Mouse (Mus musculus): ENCODE measurements around the gene Mdfic. TPM values are rescaled to one million over a fixed set of nuclear protein-coding genes. Genes with fewer than 3 reads are reported as not detected.
"Not testable (repeated sequence)": the region's sequence is repeated elsewhere in the genome, so short reads cannot be mapped to it uniquely, and the experiment has no call there.

The Mdfic gene
- polyA plus RNA-seq (2014; fragmentation: Nextera tagmentation; extraction: Ambion mirVana): 8.3 and 8.5 TPM in 2 replicates

GRCm38 (mm10) chr6:15720461-15720817, at the start of gene Mdfic:
TSS of gene Mdfic (plus strand) at chr6:15720661.
- no peaks in the 10 kb centered on the region; the same call in 1 of the 2 replicates for H3K4me1 ChIP-seq (replicated peaks; ENCODE audit: control insufficient read depth, insufficient read depth, low read length)
- peak; percentile 74 for ATAC-seq (replicated peaks; ENCODE audit: low FRiP score, low TSS enrichment, low read depth)
- no peaks in the 10 kb centered on the region for H3K36me3 ChIP-seq (ENCODE audit: control insufficient read depth, insufficient read depth, low read length)
- H3K9ac ChIP-seq (ENCODE audit: low read length): peak within 1 kb of the TSS; percentile 80
- no peaks in the 10 kb centered on the region for H3K9me3 ChIP-seq (ENCODE audit: control insufficient read depth, low read length)
- peak within 1 kb of the TSS; percentile 71 for H3K4me3 ChIP-seq (ENCODE audit: low read depth, low read length)
- DNase-seq (ENCODE audit: low spot score): no peak
- WGBS: 1% methylated on average over 16 of the region's 16 CpGs
- H3K27ac ChIP-seq (ENCODE audit: low read depth): peak within 1 kb of the TSS; percentile 76
- H3K27me3 ChIP-seq (replicated peaks; ENCODE audit: control insufficient read depth, insufficient read depth, low read length): no peaks in the 10 kb centered on the region
- peak within 1 kb of the TSS; percentile 66 for H3K4me2 ChIP-seq (ENCODE audit: low read length)

- H3K4me1 ChIP-seq (replicated peaks; ENCODE audit: control insufficient read depth, insufficient read depth, low read length): no peaks in the 10 kb centered on the region
- H3K4me2 ChIP-seq (ENCODE audit: low read length): no peak overlapping the region
- DNase-seq (ENCODE audit: low spot score) (no peak), ATAC-seq (replicated peaks; ENCODE audit: low FRiP score, low TSS enrichment, low read depth) (no peak)
- H3K4me3 ChIP-seq (ENCODE audit: low read depth, low read length): no peak overlapping the region
- no peak overlapping the region for H3K9ac ChIP-seq (ENCODE audit: low read length)
- H3K27ac ChIP-seq (ENCODE audit: low read depth): no peak overlapping the region
- H3K9me3 ChIP-seq (ENCODE audit: control insufficient read depth, low read length): no peaks in the 10 kb centered on the region
- no peaks in the 10 kb centered on the region for H3K27me3 ChIP-seq (replicated peaks; ENCODE audit: control insufficient read depth, insufficient read depth, low read length)
- no peaks in the 10 kb centered on the region for H3K36me3 ChIP-seq (ENCODE audit: control insufficient read depth, insufficient read depth, low read length)
These were observed 49.1 kb upstream of the Mdfic start for GRCm38 (mm10) chr6:15671364-15671763.

GRCm38 (mm10) chr6:15710080-15710479, 10.4 kb upstream of the Mdfic start:
- Histone ChIP-seq H3K4me1 (replicated peaks; ENCODE audit: control insufficient read depth, insufficient read depth, low read length) (no peaks in the 10 kb centered on the region), H3K4me3 (ENCODE audit: low read depth, low read length) (no peak overlapping the region), H3K27me3 (replicated peaks; ENCODE audit: control insufficient read depth, insufficient read depth, low read length) (no peaks in the 10 kb centered on the region), H3K36me3 (ENCODE audit: control insufficient read depth, insufficient read depth, low read length) (no peaks in the 10 kb centered on the region), H3K4me2 (ENCODE audit: low read length) (no peak overlapping the region), H3K9ac (ENCODE audit: low read length) (no peak overlapping the region), H3K27ac (ENCODE audit: low read depth) (no peak overlapping the region), H3K9me3 (ENCODE audit: control insufficient read depth, low read length) (no peaks in the 10 kb centered on the region)
- ATAC-seq (replicated peaks; ENCODE audit: low FRiP score, low TSS enrichment, low read depth): no peak
- 86% methylated on average over 4 of the region's 4 CpGs for WGBS
- DNase-seq (ENCODE audit: low spot score): no peak

GRCm38 (mm10) chr6:15710706-15711105, 9.8 kb upstream of the Mdfic start:
- ATAC-seq (replicated peaks; ENCODE audit: low FRiP score, low TSS enrichment, low read depth) (no peak), DNase-seq (ENCODE audit: low spot score) (no peak)
- Histone ChIP-seq H3K9ac (ENCODE audit: low read length) (no peak overlapping the region), H3K36me3 (ENCODE audit: control insufficient read depth, insufficient read depth, low read length) (no peaks in the 10 kb centered on the region), H3K4me1 (replicated peaks; ENCODE audit: control insufficient read depth, insufficient read depth, low read length) (no peaks in the 10 kb centered on the region), H3K4me3 (ENCODE audit: low read depth, low read length) (no peak overlapping the region), H3K27me3 (replicated peaks; ENCODE audit: control insufficient read depth, insufficient read depth, low read length) (no peaks in the 10 kb centered on the region), H3K27ac (ENCODE audit: low read depth) (no peak overlapping the region), H3K4me2 (ENCODE audit: low read length) (no peak overlapping the region), H3K9me3 (ENCODE audit: control insufficient read depth, low read length) (no peaks in the 10 kb centered on the region)
- WGBS: 86% methylated on average over 7 of the region's 7 CpGs

DNA sequence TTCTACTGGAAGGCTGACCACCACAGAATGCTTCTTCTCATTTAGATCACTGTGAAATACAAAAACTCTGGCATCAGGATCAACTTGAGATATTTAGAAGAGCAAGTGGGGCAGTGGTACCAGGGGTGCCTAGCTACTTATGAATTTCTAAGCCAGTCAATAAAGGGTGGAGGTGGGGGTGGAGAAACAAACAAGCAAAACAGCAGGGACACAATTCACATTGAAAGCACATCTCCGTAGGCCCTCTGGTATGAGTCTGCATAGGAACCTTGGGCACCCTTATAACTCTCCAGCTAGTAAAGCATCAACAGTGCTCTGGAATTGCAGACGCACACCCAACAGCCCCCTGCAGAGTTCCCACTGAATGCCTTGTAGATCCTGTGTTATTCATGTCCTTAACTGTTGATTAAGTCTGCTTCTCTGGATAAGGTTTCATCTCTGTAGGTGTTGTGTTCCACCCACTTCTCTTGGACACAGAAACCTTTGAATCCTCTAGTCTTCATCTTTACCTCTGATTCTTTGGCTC, 7.5 kb upstream of the Mdfic start:
- Histone ChIP-seq H3K27me3 (replicated peaks; ENCODE audit: control insufficient read depth, insufficient read depth, low read length) (no peaks in the 10 kb centered on the region), H3K4me2 (ENCODE audit: low read length) (no peak overlapping the region), H3K4me1 (replicated peaks; ENCODE audit: control insufficient read depth, insufficient read depth, low read length) (no peaks in the 10 kb centered on the region), H3K4me3 (ENCODE audit: low read depth, low read length) (no peak overlapping the region), H3K27ac (ENCODE audit: low read depth) (no peak overlapping the region), H3K9me3 (ENCODE audit: control insufficient read depth, low read length) (no peaks in the 10 kb centered on the region), H3K9ac (ENCODE audit: low read length) (no peak overlapping the region), H3K36me3 (ENCODE audit: control insufficient read depth, insufficient read depth, low read length) (no peaks in the 10 kb centered on the region)
- 62% methylated on average over 2 of the region's 2 CpGs for WGBS
- DNase-seq (ENCODE audit: low spot score) (no peak), ATAC-seq (replicated peaks; ENCODE audit: low FRiP score, low TSS enrichment, low read depth) (no peak)

DNA sequence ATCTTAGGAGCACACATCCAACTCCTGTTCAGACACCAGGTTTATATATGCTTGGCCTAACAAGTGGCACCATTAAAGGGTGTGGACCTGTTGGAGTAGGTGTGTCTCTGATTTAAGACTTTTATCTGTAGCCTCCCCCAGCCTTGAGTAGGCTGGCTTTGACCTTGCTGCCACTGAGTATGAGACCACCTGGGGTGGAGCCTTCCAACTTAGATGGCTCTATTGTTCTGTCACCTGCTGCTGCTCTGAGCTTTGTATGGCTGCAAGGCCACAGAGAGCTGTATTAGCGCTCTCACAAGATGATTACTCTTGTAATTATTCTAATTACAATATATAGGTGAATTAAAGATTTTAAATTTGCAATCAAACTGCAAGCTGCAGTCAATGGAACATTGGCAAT, 6.4 kb upstream of the Mdfic start:
- not testable (repeated sequence) for H3K36me3 ChIP-seq (ENCODE audit: control insufficient read depth, insufficient read depth, low read length); H3K4me2 ChIP-seq (ENCODE audit: low read length); DNase-seq (ENCODE audit: low spot score); H3K9ac ChIP-seq (ENCODE audit: low read length); H3K4me1 ChIP-seq (replicated peaks; ENCODE audit: control insufficient read depth, insufficient read depth, low read length); H3K27ac ChIP-seq (ENCODE audit: low read depth); H3K9me3 ChIP-seq (ENCODE audit: control insufficient read depth, low read length); H3K27me3 ChIP-seq (replicated peaks; ENCODE audit: control insufficient read depth, insufficient read depth, low read length); ATAC-seq (replicated peaks; ENCODE audit: low FRiP score, low TSS enrichment, low read depth); H3K4me3 ChIP-seq (ENCODE audit: low read depth, low read length)
- WGBS: 92% methylated on average over 1 of the region's 1 CpGs

- ATAC-seq (replicated peaks; ENCODE audit: low FRiP score, low TSS enrichment, low read depth): no peak
- H3K36me3 ChIP-seq (ENCODE audit: control insufficient read depth, insufficient read depth, low read length): no peaks in the 10 kb centered on the region
These were observed 5.2 kb upstream of the Mdfic start for GRCm38 (mm10) chr6:15714996-15715844.

DNA sequence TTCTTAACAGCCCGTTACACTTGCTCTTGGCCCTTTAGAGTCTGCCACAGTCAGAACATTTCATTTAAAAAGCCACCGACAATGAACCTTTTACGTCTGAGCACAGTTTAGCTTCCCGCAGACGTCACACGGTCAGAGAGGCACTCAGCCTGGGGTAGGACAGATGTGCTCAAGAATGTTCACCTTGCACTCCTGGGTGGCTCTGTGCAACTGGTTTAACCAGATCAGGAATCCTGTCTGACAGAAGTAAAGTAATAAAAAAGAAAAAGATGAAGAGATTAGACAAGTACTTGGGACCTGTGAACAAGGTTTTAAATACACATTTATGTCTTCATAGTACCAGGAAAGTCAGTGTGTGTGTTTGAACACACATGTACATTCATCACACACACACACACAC, 542 bp upstream of the Mdfic start:
- no peaks in the 10 kb centered on the region; the same call in 1 of the 2 replicates for H3K4me1 ChIP-seq (replicated peaks; ENCODE audit: control insufficient read depth, insufficient read depth, low read length)
- peak; percentile 67 for ATAC-seq (replicated peaks; ENCODE audit: low FRiP score, low TSS enrichment, low read depth)
- peak; percentile 63 for DNase-seq (ENCODE audit: low spot score)
- peak overlapping the region; percentile 76; the same call in 1 of the 2 replicates for H3K27ac ChIP-seq (ENCODE audit: low read depth)
- peak overlapping the region; percentile 66; the same call in 1 of the 2 replicates for H3K4me2 ChIP-seq (ENCODE audit: low read length)
- H3K9ac ChIP-seq (ENCODE audit: low read length): no peak overlapping the region
- H3K4me3 ChIP-seq (ENCODE audit: low read depth, low read length): no peak overlapping the region
- H3K36me3 ChIP-seq (ENCODE audit: control insufficient read depth, insufficient read depth, low read length): no peaks in the 10 kb centered on the region
- H3K9me3 ChIP-seq (ENCODE audit: control insufficient read depth, low read length): no peaks in the 10 kb centered on the region
- H3K27me3 ChIP-seq (replicated peaks; ENCODE audit: control insufficient read depth, insufficient read depth, low read length): no peaks in the 10 kb centered on the region
- WGBS: 52% methylated on average over 6 of the region's 6 CpGs

More at GRCm38 (mm10) chr6:15714996-15715844, 5.2 kb upstream of the Mdfic start:
- Histone ChIP-seq H3K4me1 (replicated peaks; ENCODE audit: control insufficient read depth, insufficient read depth, low read length) (no peaks in the 10 kb centered on the region), H3K4me3 (ENCODE audit: low read depth, low read length) (no peak overlapping the region), H3K9me3 (ENCODE audit: control insufficient read depth, low read length) (no peaks in the 10 kb centered on the region), H3K27me3 (replicated peaks; ENCODE audit: control insufficient read depth, insufficient read depth, low read length) (no peaks in the 10 kb centered on the region), H3K4me2 (ENCODE audit: low read length) (no peak overlapping the region), H3K9ac (ENCODE audit: low read length) (no peak overlapping the region), H3K27ac (ENCODE audit: low read depth) (no peak overlapping the region)
- DNase-seq (ENCODE audit: low spot score): no peak
- 95% methylated on average over 2 of the region's 2 CpGs for WGBS
